Mouse (Mus musculus): ENCODE results near the gene Disp1. TPM values are rescaled to one million over a fixed set of nuclear protein-coding genes. Genes with fewer than 3 reads are reported as not detected.

The Disp1 gene
- polyA plus RNA-seq, 1 experiment = 2.4 TPM

DNA sequence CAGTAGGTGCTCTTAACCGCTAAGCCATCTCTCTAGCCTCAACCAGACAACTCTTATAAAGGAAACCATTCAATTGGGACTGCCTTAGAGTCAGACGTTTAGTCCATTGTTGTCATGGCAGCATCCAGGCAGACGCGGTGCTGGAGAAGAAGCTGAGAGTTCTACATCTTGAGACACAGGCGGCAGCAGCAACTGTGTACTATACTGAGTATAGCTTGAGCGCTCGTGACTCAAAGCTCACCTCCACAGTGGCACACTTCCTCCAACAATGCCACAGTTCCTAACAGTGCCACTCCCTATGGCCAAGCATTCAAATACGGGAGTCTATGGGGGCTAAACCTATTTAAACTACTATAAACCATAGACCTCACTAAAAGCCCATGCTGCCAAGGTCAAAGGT is 11.2 kb downstream of the Disp1 start:
- no peak for TF ChIP-seq GATA1 (IDR thresholded peaks at IDR 0.05; ENCODE audit: borderline replicate concordance, low read length)
- TF ChIP-seq FLI1 (IDR thresholded peaks at IDR 0.05; ENCODE audit: low read length) = no peak
- Histone ChIP-seq H3K4me1 (peaks cover 10% of the 10 kb centered on the region), H3K36me3 (replicated peaks; ENCODE audit: low read length) (no peaks in the 10 kb centered on the region), H3K9me3 (no peaks in the 10 kb centered on the region), H3K27me3 (replicated peaks) (no peaks in the 10 kb centered on the region), H3K4me3 (replicated peaks) (no peak overlapping the region)

DNA sequence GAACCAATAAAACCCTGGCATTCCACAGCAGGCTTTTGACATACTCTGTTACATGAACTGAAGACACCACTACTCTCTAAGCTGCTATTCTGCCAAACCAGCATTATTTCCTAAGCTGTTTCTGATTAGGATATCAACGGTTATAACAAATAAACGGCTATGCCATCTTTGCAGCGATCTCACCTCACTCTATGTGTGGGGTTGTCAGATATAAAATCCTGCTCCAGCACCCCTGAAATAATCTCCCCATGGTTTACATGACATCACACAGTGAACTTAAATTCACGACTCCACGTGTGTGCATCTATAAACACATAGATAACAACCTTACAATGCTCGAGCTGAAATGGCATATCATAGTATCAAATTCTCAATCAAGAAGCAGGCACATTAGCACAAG is 13.7 kb downstream of the Disp1 start:
- TF ChIP-seq FLI1 (IDR thresholded peaks at IDR 0.05; ENCODE audit: low read length) = no peak
- TF ChIP-seq GATA1 (IDR thresholded peaks at IDR 0.05; ENCODE audit: borderline replicate concordance, low read length) = no peak
- H3K4me1 ChIP-seq = peaks cover 1% of the 10 kb centered on the region
- no peak overlapping the region for H3K4me3 ChIP-seq (replicated peaks)
- H3K9me3 ChIP-seq = no peaks in the 10 kb centered on the region
- no peaks in the 10 kb centered on the region for H3K36me3 ChIP-seq (replicated peaks; ENCODE audit: low read length)
- H3K27me3 ChIP-seq (replicated peaks) = no peaks in the 10 kb centered on the region

DNA sequence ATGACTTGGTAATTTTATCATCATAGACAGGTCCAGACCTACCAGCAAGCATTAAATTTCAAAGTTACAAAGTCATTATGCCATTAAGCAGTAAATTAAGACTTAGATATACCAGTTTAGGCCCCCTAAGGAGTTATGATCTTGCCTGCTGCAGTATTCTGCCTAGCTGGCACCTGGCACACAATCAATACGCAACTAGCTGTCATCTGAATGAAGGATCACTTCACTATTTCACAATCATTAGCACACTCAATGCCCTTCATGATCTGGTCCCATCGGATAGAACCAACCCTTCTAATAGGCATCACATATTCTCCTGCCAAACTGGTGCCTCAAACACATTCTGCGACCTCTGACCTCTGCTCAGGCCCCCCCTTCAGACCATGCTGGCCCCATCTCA is 14.2 kb downstream of the Disp1 start:
- H3K36me3 ChIP-seq (replicated peaks; ENCODE audit: low read length) = no peaks in the 10 kb centered on the region
- H3K27me3 ChIP-seq (replicated peaks) = no peaks in the 10 kb centered on the region
- no peaks in the 10 kb centered on the region for H3K9me3 ChIP-seq
- H3K4me3 ChIP-seq (replicated peaks) = no peak overlapping the region
- no peaks in the 10 kb centered on the region for H3K4me1 ChIP-seq
- TF ChIP-seq FLI1 (IDR thresholded peaks at IDR 0.05; ENCODE audit: low read length) (no peak), GATA1 (IDR thresholded peaks at IDR 0.05; ENCODE audit: borderline replicate concordance, low read length) (no peak)

DNA sequence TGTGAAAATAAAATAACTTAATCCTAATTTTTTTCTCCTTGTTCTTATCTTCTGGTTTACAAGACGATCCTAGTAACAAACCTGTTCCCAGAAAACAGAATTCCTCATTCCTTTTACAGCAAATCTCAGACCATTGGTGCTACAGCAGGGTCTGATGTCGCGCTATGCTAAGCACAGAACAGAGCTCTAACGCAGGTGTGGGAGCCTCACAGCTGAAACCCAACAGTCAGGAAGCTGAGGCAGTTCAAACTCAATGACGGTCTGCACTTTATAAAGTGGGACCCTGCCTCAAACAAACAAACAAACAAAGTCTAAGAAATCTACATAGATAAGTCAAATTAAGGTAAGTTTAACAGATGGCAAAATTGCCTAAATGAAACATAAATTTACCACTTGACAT is 20.4 kb downstream of the Disp1 start:
- Histone ChIP-seq H3K9me3 (no peaks in the 10 kb centered on the region), H3K27me3 (replicated peaks) (no peaks in the 10 kb centered on the region), H3K4me3 (replicated peaks) (no peak overlapping the region), H3K36me3 (replicated peaks; ENCODE audit: low read length) (no peaks in the 10 kb centered on the region), H3K4me1 (no peaks in the 10 kb centered on the region)
- no peak for TF ChIP-seq FLI1 (IDR thresholded peaks at IDR 0.05; ENCODE audit: low read length)

DNA sequence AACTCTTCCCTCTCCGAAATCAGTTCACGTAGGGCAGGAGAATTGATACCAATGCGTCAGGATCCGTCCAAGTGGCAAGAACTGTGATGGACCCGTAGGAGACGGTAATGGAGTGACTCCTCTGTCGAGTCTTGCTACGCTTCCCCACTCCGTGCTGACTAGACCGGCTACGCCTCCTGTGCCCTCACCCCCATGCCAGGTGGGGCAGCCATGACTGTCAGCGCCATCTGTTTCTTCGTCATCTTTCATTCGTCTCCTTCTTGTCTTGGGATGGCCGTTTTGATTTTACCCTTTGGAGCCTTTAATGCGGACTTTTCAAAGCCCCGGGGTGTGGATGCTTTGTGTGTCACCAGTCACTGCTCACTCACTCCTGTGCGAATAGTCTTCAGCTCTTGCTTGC is 26.6 kb downstream of the Disp1 start:
- Histone ChIP-seq H3K4me1 (no peaks in the 10 kb centered on the region), H3K27me3 (replicated peaks) (no peaks in the 10 kb centered on the region), H3K4me3 (replicated peaks) (no peak overlapping the region), H3K36me3 (replicated peaks; ENCODE audit: low read length) (peaks cover 2% of the 10 kb centered on the region), H3K9me3 (no peaks in the 10 kb centered on the region)
- TF ChIP-seq GATA1 (IDR thresholded peaks at IDR 0.05; ENCODE audit: borderline replicate concordance, low read length) (no peak), FLI1 (IDR thresholded peaks at IDR 0.05; ENCODE audit: low read length) (no peak)

DNA sequence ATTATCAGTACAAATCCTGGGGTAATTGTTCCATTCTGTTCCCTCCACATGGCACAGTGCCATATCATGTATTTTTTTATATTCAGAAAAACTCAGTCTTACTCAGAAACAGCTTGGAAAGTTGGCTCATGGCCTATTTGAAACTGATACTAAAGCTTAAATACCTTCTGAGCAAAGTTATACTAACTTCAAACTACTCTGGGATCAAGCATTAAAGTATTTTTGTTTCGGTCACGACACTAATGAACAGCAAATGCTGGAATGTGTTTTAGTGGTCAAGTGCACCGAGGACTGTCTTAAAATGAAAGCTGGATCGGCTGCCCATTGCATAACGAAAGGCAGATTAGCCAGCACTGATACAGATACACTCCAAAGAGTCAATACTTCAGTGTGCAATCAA is 27.2 kb downstream of the Disp1 start:
- Histone ChIP-seq H3K4me3 (replicated peaks) (no peak overlapping the region), H3K27me3 (replicated peaks) (no peaks in the 10 kb centered on the region), H3K4me1 (no peaks in the 10 kb centered on the region), H3K36me3 (replicated peaks; ENCODE audit: low read length) (peaks cover 2% of the 10 kb centered on the region), H3K9me3 (no peaks in the 10 kb centered on the region)
- TF ChIP-seq FLI1 (IDR thresholded peaks at IDR 0.05; ENCODE audit: low read length) (no peak), GATA1 (IDR thresholded peaks at IDR 0.05; ENCODE audit: borderline replicate concordance, low read length) (no peak)

DNA sequence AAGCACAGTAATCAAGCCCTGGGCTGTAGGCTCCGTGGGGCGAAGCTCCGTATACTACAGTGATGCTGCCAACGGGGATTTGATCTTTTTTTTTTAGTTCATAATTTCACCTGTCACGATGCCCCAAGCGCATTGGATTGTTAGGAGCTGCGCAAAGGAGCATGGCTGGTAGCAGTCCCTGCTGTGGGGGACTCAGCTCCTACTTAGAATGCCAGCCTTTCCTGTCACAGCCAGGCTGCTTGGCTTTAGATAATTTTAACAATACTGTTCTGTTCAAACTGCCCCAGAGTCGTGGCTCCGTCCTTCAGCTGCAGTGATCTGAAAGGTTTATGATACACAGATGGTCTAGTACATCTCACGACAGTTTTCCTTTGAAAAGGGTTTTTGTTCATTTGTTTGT is 29.9 kb downstream of the Disp1 start:
- Histone ChIP-seq H3K4me3 (replicated peaks) (no peak overlapping the region), H3K36me3 (replicated peaks; ENCODE audit: low read length) (peaks cover 2% of the 10 kb centered on the region), H3K9me3 (no peaks in the 10 kb centered on the region), H3K27me3 (replicated peaks) (no peaks in the 10 kb centered on the region), H3K4me1 (peaks cover under 1% of the 10 kb centered on the region; the same call in 1 of the 2 replicates)
- no peak for TF ChIP-seq GATA1 (IDR thresholded peaks at IDR 0.05; ENCODE audit: borderline replicate concordance, low read length)

DNA sequence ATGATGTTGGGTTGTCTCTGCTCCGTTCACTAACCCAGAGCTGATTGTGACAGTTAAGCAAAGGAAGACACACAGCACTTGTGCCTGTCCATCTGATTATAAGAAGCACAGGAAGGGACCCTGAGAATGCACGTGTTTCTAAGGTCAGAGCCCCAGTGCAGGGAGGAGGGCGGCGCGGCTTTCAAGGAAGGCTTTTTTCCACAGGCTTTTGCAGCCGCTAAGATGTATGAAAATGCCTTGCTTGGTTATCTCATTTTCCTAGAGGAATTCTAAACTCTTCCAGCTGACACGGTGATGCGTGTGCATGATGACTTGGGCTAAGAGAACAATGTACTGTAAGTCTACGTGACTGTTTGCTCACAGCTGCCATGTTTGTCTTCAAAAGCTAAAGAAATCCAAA is 30.9 kb downstream of the Disp1 start:
- H3K9me3 ChIP-seq = no peaks in the 10 kb centered on the region
- H3K4me1 ChIP-seq = peaks cover 3% of the 10 kb centered on the region; the same call in 1 of the 2 replicates
- H3K36me3 ChIP-seq (replicated peaks; ENCODE audit: low read length) = peaks cover 2% of the 10 kb centered on the region
- H3K27me3 ChIP-seq (replicated peaks) = no peaks in the 10 kb centered on the region
- H3K4me3 ChIP-seq (replicated peaks) = no peak overlapping the region
- TF ChIP-seq GATA1 (IDR thresholded peaks at IDR 0.05; ENCODE audit: borderline replicate concordance, low read length) (no peak), FLI1 (IDR thresholded peaks at IDR 0.05; ENCODE audit: low read length) (no peak)

DNA sequence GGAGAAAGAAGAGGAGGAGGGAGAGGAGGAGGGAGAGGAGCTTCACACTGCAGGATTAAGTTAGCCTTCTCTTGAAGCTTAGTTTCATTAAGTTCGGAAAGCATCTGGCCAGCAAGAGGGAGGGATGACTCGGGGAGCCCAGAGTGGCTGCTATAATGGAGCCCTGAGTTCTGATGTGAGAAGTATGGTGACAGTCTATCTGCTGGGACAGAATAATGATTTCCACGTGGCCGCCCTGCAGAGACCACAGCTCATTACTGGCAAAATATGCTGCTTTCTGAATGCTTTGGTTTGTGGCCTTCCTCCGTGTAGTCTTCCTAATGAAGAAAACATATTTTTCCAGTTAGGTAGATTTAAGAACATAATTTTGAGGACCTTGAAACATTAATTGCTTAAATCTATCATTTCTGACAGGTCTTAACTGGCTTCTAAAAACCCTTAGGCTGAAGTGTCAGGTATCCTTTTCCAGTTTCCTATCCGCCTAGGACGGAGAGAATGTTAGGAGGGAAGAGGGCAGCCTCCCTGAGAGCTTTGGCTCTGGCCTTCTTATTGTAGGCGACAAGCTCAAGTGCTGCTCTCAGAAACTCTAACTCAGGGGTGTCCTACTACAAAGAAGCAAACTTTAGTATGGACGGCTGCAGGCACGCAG is 32.2 kb downstream of the Disp1 start:
- no peaks in the 10 kb centered on the region for H3K9me3 ChIP-seq
- H3K4me1 ChIP-seq = peaks cover 3% of the 10 kb centered on the region; the same call in 1 of the 2 replicates
- no peak overlapping the region for H3K4me3 ChIP-seq (replicated peaks)
- H3K36me3 ChIP-seq (replicated peaks; ENCODE audit: low read length) = no peaks in the 10 kb centered on the region
- no peaks in the 10 kb centered on the region for H3K27me3 ChIP-seq (replicated peaks)
- TF ChIP-seq FLI1 (IDR thresholded peaks at IDR 0.05; ENCODE audit: low read length) (no peak), GATA1 (IDR thresholded peaks at IDR 0.05; ENCODE audit: borderline replicate concordance, low read length) (no peak)

DNA sequence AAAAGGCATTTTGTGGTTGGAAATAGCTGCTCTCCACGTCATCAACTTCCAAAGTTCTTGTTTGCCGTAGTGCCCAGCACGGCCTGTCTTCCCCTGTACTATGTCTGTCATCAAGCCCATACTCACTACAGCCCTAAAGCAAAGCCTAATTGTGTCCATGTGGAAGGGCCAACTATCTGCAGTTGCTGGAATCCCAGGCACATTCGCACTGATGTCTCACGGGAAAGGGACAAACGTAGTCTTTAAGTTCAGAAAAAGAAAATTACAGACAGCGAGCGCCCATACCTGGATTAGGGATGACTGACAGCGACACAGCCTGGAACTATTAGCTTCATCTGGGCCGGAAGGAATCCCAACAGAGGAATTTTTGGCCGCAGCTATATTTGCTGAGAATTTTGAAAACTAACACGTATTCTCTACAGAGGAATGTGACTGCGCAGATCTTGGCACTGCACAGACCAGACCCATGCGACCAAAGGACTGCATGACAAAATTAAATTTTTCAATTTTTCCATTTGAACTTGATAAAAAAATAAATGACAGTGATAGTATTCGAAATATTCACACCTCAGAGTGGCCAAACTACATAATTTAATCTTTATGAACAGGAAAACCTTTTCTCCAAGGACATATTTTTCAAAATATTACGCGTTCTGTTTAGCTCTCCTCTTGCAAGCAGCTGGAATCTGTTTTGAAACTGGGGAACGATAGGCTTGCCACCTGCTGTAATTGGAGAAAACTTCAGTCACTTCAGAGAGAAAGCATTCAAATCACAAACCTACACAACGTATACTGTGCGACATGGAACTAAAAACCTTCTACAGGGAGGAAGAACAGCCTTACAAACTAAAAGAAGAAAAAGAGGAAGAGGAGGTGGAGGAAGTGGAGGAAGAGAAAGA is 33.0 kb downstream of the Disp1 start:
- no peaks in the 10 kb centered on the region for H3K36me3 ChIP-seq (replicated peaks; ENCODE audit: low read length)
- H3K27me3 ChIP-seq (replicated peaks) = no peaks in the 10 kb centered on the region
- H3K9me3 ChIP-seq = no peaks in the 10 kb centered on the region
- TF ChIP-seq GATA1 (IDR thresholded peaks at IDR 0.05; ENCODE audit: borderline replicate concordance, low read length) = no peak
- no peak for TF ChIP-seq FLI1 (IDR thresholded peaks at IDR 0.05; ENCODE audit: low read length)
- H3K4me1 ChIP-seq = peaks cover 3% of the 10 kb centered on the region; the same call in 1 of the 2 replicates
- no peak overlapping the region for H3K4me3 ChIP-seq (replicated peaks)
